Mouse (Mus musculus): ENCODE measurements around the gene Olfr1339.

GRCm38 (mm10) chr4:118687086-118687485 is 44.9 kb upstream of the Olfr1339 start:
- no peak for TF ChIP-seq POLR2A (IDR thresholded peaks at IDR 0.05; ENCODE audit: insufficient read length, low read depth)
- no peak for TF ChIP-seq MAX (IDR thresholded peaks at IDR 0.05; ENCODE audit: low read depth)
- no peak for TF ChIP-seq CEBPB (IDR thresholded peaks at IDR 0.05; ENCODE audit: insufficient read depth, poor library complexity, severe bottlenecking)
